Mouse (Mus musculus) thymus, adult 2 months (tissue): ENCODE data around the gene Mtrr.

ENCODE experiments used
- CTCF ChIP-seq: fragments of 200-500 bp; IDR thresholded peaks from 2 replicates; pipeline ENCODE4 v1.5.1; 2012; ENCODE audit warnings: mild to moderate bottlenecking, control low read depth, low read length, moderate library complexity, borderline replicate concordance; ENCODE audit not compliant: control insufficient read depth, poor library complexity, insufficient read depth; ENCODE audit errors: extremely low read depth
- POLR2A ChIP-seq: fragments of 200-500 bp; IDR thresholded peaks from 2 replicates; pipeline ENCODE4 v1.6.1; 2012; ENCODE audit warnings: mild to moderate bottlenecking, low read length, control low read depth, moderate library complexity; ENCODE audit not compliant: control insufficient read depth, poor library complexity, insufficient read depth; ENCODE audit errors: extremely low read depth

DNA sequence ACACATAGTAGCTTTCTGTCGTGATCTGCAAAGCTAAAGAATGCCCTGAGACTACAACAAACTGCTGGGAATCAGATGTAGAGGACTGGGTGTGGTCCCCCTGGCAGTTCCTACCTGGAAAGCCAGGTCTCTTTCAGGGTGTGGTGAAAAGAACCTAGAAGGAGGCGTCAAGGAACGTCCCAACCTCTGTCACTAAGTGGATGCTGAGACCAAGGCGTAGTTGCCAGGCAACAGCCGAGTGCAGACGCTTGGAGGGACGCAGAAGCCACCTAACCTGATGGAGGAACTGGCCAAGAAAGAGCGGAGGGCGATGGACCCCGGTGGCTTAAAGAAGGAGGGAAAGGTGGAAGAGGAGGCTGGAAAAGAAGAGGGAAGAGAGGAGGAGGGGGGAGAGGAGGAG is 15.2 kb upstream of the Mtrr start, which contains the start of gene 1700001L19Rik:
- TF ChIP-seq CTCF: no peak
- TF ChIP-seq POLR2A: no peak
